Mouse (Mus musculus) urinary bladder, postnatal 4 days (tissue): ENCODE data around the gene Ctnnal1.

Experiments used
- DNase-seq, 2 experiments: peaks; one replicate each; pipeline ENCODE4 v3.0.0; 2021 to 2022; ENCODE audit warnings: low spot score in 2 of 2

Gene Ctnnal1

GRCm38 (mm10) chr4:56861551-56861950 is 3.4 kb downstream of the Ctnnal1 start:
- DNase-seq: no peak

GRCm38 (mm10) chr4:56858733-56859132 is 6.3 kb downstream of the Ctnnal1 start:
- no peak for DNase-seq

- DNase-seq: no peak
These were observed 8.5 kb downstream of the Ctnnal1 start for GRCm38 (mm10) chr4:56856371-56856949.

GRCm38 (mm10) chr4:56855935-56856334 is 9.1 kb downstream of the Ctnnal1 start:
- no peak for DNase-seq

GRCm38 (mm10) chr4:56850724-56851123 is 14.3 kb downstream of the Ctnnal1 start:
- DNase-seq: no peak

GRCm38 (mm10) chr4:56848044-56848443 is 16.9 kb downstream of the Ctnnal1 start:
- DNase-seq: no peak

GRCm38 (mm10) chr4:56847400-56847799 is 17.6 kb downstream of the Ctnnal1 start:
- DNase-seq: no peak

- peak in 1 of 2 experiments; percentile 10 for DNase-seq
These were observed 19.0 kb downstream of the Ctnnal1 start for GRCm38 (mm10) chr4:56845896-56846533.

- DNase-seq: peak in 1 of 2 experiments; percentile 26
These were observed 20.1 kb downstream of the Ctnnal1 start for GRCm38 (mm10) chr4:56844911-56845310.

GRCm38 (mm10) chr4:56843963-56844362 is 21.0 kb downstream of the Ctnnal1 start:
- no peak for DNase-seq

- DNase-seq: no peak
These were observed 22.5 kb downstream of the Ctnnal1 start for GRCm38 (mm10) chr4:56842501-56842900.

- no peak for DNase-seq
These were observed 24.7 kb downstream of the Ctnnal1 start for GRCm38 (mm10) chr4:56840297-56840696.

GRCm38 (mm10) chr4:56837661-56838060 is 27.3 kb downstream of the Ctnnal1 start:
- DNase-seq: no peak

- no peak for DNase-seq
These were observed 33.0 kb downstream of the Ctnnal1 start for GRCm38 (mm10) chr4:56831998-56832397.

- DNase-seq: no peak
These were observed 33.9 kb downstream of the Ctnnal1 start for GRCm38 (mm10) chr4:56831013-56831609.

GRCm38 (mm10) chr4:56829511-56829921 is 35.5 kb downstream of the Ctnnal1 start:
- DNase-seq: peak in 1 of 2 experiments; percentile 40

GRCm38 (mm10) chr4:56828932-56829331 is 36.1 kb downstream of the Ctnnal1 start:
- no peak for DNase-seq

- DNase-seq: no peak
These were observed 40.8 kb downstream of the Ctnnal1 start for GRCm38 (mm10) chr4:56824231-56824630.

GRCm38 (mm10) chr4:56820017-56820550 is 44.9 kb downstream of the Ctnnal1 start:
- DNase-seq: no peak

GRCm38 (mm10) chr4:56815131-56815530 is 49.9 kb downstream of the Ctnnal1 start:
- no peak for DNase-seq

GRCm38 (mm10) chr4:56812096-56812495 is 52.9 kb downstream of the Ctnnal1 start:
- DNase-seq: no peak

- DNase-seq: peak in 1 of 2 experiments; percentile 13
These were observed 53.3 kb downstream of the Ctnnal1 start for GRCm38 (mm10) chr4:56811642-56812041.

GRCm38 (mm10) chr4:56809050-56809449 is 55.9 kb downstream of the Ctnnal1 start:
- DNase-seq: no peak
